Mouse (Mus musculus): Measurements from ENCODE around the gene Pisd. TPM values are rescaled to one million over a fixed set of nuclear protein-coding genes. Genes with fewer than 3 reads are reported as not detected.

Gene Pisd
- polyA plus RNA-seq, 1 experiment from 2014 or later = 54.1 TPM

DNA sequence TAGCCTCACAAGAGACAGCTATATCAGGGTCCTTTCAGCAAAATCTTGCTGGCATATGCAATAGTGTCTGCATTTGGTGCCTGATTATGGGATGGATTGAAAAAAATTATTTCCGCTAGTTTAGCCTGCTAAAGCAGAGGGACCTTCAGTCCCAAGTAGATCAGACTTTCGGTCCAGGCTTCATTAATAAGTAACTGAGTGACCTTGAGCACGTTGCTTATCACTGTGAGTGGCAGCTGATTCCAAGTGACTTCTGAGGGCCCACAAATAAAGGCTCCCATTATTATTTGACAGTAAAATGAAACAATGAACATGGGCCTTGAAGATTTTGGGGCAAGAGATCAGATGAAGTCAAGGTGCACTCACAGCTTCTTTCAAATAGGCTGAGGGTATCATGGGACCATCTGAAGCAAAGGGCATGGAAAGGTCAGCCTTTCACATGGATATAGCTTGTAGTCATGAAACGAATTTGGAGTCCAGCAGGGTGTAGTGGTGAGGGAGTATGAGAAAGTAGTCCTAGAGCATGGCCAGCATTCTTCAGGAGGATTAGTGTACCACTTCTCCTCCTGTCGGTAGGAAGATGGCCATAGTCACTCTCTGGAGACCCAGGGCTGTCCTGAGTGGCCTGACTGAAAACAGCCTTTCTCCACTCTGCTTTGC, 88.1 kb downstream of the Pisd start:
- 70% methylated on average over 5 of the region's 5 CpGs for WGBS
- Histone ChIP-seq H3K27me3 (ENCODE audit: control insufficient read depth, insufficient read depth, low read length) (no peaks in the 10 kb centered on the region), H3K27ac (ENCODE audit: low read length) (no peak overlapping the region), H3K9ac (ENCODE audit: low read length) (no peak overlapping the region), H3K4me3 (ENCODE audit: low read length) (no peak overlapping the region), H3K4me2 (ENCODE audit: low read depth, low read length) (no peak overlapping the region), H3K4me1 (ENCODE audit: control insufficient read depth, insufficient read depth, low read length) (0 out of 2 replicates have a peak, but pooled peaks cover 2% of the 10 kb centered on the region), H3K36me3 (ENCODE audit: control insufficient read depth, insufficient read depth) (no peaks in the 10 kb centered on the region), H3K9me3 (replicated peaks; ENCODE audit: control insufficient read depth, low read length) (no peaks in the 10 kb centered on the region)
- ATAC-seq (replicated peaks; ENCODE audit: extremely low read depth, insufficient read depth, low FRiP score) = no peak

GRCm38 (mm10) chr5:32693411-32693810, 92.0 kb downstream of the Pisd start:
- Histone ChIP-seq H3K4me1 (ENCODE audit: control insufficient read depth, insufficient read depth, low read length) (0 out of 2 replicates have a peak, but pooled peaks cover 2% of the 10 kb centered on the region), H3K4me2 (ENCODE audit: low read depth, low read length) (no peak overlapping the region), H3K9ac (ENCODE audit: low read length) (no peak overlapping the region), H3K27ac (ENCODE audit: low read length) (no peak overlapping the region), H3K4me3 (ENCODE audit: low read length) (no peak overlapping the region), H3K27me3 (ENCODE audit: control insufficient read depth, insufficient read depth, low read length) (no peaks in the 10 kb centered on the region), H3K9me3 (replicated peaks; ENCODE audit: control insufficient read depth, low read length) (no peaks in the 10 kb centered on the region), H3K36me3 (ENCODE audit: control insufficient read depth, insufficient read depth) (no peaks in the 10 kb centered on the region)
- WGBS = 27% methylated on average over 2 of the region's 2 CpGs
- ATAC-seq (replicated peaks; ENCODE audit: extremely low read depth, insufficient read depth, low FRiP score) = no peak

Other genes starting within 250 kb of the Pisd start
- gene Yes1, start 174.5 kb downstream of the Pisd start, polyA plus RNA-seq (2015; fragmentation: Nextera tagmentation; extraction: Ambion mirVana) = 22.9 and 23.9 TPM in 2 replicates
- gene Gm20671, start 41.5 kb upstream of the Pisd start, polyA plus RNA-seq (2015; fragmentation: Nextera tagmentation; extraction: Ambion mirVana) = not detected in 2 replicates
- 6.5 and 9.1 TPM in 2 replicates for gene Prr14l, start 68.6 kb upstream of the Pisd start, polyA plus RNA-seq (2015; fragmentation: Nextera tagmentation; extraction: Ambion mirVana)
- gene Depdc5, start 78.1 kb upstream of the Pisd start, polyA plus RNA-seq (2015; fragmentation: Nextera tagmentation; extraction: Ambion mirVana) = 16.6 and 17.0 TPM in 2 replicates
- gene Ywhah, start 233.2 kb upstream of the Pisd start, polyA plus RNA-seq (2015; fragmentation: Nextera tagmentation; extraction: Ambion mirVana) = 469 and 540 TPM in 2 replicates

All from heart, embryonic 16.5 days (tissue).